Mouse (Mus musculus): Measurements from ENCODE around the gene Pqlc3.
"Not testable (repeated sequence)": the region's sequence is repeated elsewhere in the genome, so short reads cannot be mapped to it uniquely, and the experiment has no call there.

Pqlc3 gene

DNA sequence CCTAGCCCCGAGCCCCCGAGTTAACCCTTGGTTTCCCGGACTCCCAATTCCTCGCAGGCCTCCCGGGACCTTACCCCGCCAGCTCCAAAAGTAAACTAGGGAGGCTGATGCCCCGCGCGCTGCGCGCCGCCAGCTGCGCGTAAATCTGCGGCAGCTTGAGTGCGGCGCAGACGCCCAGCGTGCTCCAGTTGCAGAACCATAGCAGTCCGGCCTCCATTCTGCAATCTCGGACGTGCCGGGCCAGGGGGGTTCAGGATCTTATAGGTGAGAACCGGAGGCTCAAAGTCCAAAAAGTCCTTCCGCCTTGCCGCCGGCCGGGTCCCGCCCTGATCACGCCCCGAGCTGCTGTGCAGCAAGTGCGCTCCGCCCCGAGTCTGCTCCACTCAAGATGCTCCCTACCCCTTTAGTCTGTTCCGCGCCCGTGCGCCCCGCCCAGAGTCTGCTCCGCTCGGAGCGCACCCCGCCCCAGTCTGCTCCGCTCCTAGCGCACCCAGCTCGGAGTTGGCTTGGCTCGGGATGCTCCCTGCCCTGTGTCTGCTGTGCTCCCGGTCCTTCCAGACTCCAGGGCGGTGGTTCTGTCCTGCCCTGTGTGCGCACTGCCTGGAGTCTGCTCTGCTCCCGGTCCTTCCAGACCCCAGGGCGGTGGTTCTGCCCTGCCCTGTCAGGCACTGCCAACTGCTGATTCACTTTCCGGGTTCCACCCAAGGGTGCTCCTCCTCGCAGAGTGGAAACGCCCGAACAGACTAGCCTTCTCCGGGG is at the start of gene Pqlc3:
TSS of gene Pqlc3 (minus strand) at position 670 of the 759 bp plus-strand sequence.
- DNase-seq = peak; percentile 65

DNA sequence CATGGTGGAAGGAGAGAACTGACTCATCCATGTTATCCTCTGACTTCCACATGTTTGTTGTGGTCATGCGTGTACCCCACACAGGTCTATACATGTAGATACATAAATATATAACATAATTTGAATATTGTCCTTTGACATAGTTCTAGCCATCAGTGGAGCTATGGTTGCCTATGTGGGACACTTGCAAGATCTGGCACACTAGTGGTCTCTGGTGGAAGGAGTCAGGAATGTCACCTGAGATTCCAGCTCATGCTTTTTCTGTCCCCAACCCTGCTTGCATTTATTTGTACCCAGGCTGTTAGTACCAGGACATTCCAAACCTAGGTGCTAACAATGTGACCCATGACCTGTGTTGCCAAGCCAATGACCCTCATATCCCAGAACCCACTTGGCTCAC is 49.6 kb upstream of the Pqlc3 start:
- no peak for DNase-seq

DNA sequence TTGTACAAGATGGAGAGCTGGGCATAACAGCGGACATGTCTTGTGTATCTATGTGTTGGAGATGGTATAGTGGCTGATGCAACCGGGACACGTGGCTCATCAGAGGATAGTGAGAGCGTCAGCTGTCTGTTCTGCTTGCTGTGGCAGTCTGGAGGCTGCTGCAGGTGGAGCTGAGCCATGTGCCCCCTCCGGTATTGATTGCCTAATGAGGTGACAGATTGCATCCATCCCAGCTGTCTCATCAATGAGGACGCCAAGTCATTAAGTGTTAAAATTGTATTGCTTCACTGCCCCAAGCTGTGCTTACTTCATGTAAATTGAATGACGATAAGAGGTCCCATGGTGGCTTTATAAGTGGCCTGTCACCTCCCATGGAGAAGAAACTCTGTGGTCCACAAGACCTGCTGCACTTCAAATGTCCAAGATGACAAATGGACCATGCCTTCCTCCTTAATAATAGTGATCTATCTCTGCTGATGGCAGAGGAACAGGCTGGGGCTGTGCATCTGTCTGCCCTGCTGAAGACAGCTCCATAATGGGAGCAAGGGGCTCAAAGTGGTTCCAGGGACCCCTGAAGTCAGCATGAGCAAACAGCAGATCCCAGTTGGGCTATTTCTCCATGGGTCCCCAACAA is 48.9 kb upstream of the Pqlc3 start:
- DNase-seq = no peak

DNA sequence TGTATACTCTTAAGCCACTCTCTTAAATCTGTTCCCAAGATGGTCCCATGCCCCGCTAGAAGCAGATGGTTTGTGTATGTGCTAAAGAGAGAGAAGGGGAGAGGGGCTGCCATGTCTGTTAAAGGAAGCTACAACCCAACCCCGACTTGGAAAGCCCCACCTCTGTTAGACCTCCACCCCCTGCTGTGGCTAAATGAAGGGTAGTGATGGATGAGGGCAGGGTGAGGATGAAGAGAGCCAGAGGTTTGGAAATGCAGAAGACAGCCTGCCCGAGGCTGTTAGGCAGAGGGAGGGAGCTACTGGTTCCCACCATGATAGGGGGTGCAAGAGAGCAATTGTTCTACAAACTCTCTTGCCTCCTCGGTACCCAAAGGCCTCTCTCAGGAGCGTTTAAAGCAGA is 43.1 kb upstream of the Pqlc3 start:
- no peak for DNase-seq

DNA sequence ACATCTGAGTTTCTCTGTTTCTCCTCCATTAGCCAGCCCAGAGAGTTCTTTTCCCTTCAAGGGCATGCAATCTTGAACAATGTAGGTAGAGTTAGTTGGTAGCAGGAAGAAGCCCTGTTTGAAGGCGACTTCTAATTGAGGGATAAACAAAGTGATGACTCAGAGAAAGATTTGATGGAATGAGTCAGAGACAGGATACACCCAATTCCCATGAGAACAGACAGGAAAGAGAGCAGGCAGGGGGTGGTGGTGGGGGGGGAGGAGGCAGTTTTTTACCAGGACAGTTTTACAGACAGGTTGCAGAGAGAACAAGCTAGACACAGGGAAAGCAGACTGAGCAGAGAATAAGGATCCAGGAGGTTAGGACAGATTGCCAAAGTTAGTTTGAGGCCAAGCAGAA is 40.4 kb upstream of the Pqlc3 start:
- no peak for DNase-seq

DNA sequence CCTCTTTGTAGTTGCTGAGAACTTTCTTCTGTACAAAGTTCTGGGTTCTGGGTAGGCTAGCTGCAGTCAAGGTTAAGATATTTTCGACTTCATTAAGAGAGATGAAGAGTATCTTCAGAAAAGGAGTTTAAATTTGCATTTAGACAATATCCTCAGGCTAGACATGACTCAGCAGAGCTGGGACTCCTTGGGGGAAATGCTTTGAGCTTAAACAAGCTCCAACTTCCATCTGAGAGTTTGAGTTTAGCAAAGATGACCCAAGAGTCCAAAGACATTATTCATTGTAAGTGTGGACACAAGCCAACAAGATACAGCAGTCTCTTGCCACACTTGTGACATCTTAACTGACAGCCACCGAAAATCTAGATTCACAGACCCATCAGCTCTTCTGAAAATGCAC is 39.2 kb upstream of the Pqlc3 start:
- no peak for DNase-seq

DNA sequence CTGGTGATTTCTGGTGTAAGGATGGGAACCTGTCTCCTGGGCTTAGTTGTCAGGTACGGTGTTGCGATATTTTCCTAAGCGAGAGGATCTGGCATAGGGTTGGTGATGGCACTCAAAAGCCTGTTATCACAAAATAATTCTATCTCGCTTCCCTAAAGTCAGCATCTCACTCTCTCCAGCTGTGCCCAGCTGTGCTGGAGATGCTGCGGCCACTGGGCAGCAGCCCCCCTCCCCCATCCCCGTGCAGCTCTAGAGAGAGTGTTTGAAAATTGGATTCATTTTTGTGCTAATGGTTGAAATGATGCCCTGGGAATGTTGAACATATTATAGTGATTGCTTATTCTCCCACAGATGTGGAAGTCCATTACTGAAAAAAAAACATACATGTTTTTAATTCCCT is 38.0 kb upstream of the Pqlc3 start:
- no peak for DNase-seq

DNA sequence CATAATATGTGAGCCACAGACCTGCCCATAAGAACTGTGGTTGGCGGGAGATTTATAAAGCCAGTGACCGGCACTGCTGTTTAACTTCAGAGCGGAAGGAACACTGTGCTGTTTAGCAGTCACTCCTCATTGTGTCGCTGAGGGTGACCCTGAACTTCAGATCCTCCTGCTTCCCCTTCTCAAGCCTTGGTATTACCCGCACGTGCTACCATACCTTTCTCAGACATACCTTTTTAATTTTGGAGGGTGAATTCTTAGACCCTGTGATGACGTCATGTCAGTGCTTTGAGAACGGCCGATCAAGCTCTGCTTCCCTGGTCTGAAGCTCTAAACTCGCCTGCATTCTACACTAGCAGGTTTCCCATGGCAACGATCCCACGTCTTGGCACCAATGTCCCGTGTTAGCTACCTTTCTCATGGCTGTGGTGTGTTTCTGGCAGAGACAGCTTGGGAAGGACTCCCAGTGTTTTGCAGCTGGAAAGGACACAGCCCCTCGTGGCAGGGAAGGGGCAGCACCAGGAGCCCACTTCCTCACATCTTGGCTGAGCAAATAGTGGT is 36.9 kb upstream of the Pqlc3 start:
- DNase-seq = peak; percentile 66

DNA sequence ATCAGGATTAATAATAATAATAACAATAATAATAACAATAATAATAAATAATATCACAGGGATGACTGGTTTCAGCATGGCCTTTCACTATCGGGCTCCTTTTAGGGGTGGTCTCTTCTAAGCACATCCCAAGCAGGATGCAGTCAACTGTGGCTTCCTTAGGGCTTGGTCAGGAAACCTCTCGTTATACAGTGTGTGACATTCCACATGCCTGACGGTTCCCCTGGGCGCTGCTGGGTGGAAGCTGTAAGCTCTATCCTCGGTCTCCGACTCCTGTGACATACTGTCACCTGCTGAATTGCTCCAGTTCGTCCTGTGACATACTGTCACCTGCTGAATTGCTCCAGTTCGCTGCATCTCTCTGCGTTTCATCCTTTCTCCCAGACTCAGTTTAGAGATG is 36.3 kb upstream of the Pqlc3 start:
- DNase-seq = no peak

DNA sequence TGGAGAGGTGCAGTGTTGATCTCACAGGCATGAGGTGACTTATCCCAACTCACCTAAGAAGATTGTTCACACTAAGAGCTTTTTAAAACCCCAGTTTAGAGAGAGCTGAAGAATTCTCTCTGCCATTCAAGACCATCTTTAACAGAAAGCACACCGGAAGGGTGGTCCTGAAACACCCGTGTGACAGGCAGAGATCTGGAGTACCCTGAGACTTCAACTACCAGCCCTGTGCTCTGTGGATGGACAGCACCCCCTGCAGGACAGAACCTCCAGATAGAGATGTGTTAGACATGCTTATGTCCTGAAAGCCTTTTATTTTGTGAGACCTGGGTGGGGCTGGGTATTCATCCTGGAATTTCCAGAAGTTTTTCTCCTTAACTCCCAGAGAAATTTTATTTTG is 34.9 kb upstream of the Pqlc3 start:
- peak; percentile 53 for DNase-seq

DNA sequence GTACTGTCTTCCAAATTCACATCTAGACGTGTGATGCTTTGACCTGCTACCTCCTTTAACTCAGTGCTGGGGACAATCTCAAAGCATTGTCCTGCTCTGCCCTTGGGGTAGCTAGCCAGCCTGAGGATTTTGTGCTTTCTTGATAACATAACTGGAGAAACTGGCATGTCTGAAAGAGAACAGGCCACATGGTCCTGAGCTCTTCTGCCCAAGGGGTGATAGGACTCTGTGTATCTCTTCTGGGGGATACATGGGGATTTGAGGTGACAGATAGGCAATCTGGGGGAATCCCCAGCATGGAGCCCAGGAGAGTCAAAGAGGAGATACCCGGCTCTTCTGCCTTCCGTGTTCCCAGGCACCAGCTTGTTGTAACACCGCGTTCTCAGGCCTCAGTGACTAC is 34.5 kb upstream of the Pqlc3 start:
- DNase-seq = no peak

DNA sequence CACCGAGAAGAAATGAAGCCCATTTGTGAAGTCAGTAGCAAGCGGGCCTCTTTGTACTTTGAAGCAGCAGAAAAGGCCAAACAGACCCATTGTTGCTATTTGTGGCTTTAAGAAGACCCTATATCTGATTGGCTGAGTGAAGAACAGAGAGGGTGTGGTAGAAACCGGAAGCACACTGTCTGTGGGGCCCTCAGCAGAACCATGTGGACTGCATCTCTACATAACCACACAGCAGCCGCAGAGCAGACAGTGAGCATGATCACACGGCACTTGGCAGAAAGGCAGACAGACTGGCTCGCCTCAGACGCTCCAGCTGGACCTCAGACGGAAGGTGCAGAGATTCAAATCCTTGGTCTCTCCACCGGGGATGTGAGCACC is 33.2 kb upstream of the Pqlc3 start:
- peak; percentile 41 for DNase-seq

DNA sequence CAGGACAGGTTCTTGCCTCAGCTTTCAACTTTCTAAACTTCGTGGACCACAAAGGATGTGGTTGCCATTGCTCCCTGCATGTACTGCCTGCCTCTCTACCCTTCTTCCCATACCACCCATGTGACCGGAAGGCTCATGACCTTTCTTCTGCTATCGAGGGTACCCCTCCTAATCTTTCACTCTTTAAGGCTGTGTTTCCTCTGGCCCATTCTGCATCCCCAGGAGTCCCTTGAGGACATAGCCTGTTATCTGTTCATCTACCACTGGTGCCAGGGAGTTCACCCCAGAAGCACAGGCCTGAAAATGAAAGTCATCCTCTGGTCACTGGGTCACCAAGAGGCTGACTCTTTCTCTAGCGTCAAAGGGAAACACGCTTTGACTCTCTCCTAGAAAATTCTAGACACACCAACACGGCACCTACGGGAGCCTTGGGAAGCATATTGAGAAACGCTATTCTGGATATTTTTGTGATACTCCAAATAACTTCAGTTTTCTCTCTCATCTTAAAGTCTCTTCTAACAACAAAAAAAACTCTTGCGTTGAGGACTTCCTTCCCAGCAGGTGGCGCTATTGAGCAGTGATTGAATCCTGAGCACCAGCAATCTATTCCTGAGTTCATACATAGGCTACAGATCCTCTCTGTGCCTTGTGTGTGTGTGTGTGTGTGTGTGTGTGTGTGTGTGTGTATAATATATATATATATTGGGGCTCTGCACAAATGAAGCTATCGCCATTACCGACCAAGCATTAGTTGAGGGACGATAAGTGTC is 32.7 kb upstream of the Pqlc3 start:
- peak; percentile 94 for DNase-seq

DNA sequence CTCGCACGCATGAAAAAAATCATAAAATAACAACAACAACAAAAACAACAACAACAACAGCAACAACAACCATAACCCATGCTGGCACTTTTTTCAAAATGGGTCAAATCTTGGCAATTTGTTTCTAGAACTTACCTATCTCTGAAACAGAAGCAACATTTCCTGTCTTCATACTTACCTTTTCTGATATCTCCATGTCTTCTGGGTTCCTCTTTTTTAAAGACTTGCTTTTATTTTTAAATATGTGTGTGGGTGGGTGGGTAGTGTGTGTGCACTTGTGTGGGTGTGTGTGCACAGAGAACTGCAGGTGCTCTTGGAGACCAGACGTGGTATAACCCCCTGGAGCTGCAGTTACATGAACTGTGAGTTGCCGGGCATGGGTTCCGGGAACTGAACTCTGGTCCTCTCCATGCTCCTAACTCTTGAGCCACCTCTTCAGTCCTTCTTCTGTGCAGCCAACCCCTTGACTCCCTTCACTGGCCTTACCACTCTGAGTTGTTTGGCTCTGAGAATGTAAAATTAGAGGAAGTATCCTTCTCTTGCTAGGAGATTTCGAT is 24.4 kb upstream of the Pqlc3 start:
- DNase-seq = no peak

DNA sequence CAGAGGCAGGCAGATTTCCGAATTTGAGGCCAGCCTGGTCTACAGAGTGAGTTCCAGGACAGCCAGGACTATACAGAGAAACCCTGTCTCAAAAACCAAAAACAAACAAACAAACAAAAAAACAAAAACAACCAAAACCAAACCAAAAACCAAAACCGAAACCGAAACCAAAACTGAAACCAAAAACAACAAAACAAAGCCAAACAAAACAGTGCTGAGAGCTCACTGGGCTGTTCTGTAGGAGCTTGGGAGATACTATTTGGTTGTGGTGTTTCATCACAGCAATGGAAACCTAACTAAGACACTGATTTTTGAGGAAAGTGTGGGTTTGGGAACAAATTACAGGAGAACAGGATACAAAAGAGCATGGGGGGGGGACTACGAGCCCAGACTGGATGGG is 21.9 kb upstream of the Pqlc3 start:
- DNase-seq = no peak

DNA sequence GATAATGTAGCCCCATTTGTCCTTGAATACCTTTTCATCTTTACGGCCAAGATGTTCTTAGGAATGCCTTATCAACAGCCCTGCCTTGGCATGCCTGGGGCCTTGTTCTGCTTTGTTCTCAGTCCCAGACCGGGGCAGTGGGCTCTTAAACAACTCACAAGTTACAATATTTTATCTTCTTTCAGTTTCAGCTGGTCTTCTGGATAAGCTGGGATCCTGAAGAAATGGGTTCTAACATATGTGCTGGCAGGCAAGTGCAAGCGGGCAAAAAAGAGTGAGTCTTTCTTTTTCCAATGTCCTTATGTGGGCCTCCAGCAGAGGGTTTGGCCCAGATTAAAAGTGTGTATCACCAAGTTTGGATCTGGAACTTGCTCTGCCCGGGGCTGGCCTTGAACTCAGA is 20.9 kb upstream of the Pqlc3 start:
- not testable (repeated sequence) for DNase-seq

DNA sequence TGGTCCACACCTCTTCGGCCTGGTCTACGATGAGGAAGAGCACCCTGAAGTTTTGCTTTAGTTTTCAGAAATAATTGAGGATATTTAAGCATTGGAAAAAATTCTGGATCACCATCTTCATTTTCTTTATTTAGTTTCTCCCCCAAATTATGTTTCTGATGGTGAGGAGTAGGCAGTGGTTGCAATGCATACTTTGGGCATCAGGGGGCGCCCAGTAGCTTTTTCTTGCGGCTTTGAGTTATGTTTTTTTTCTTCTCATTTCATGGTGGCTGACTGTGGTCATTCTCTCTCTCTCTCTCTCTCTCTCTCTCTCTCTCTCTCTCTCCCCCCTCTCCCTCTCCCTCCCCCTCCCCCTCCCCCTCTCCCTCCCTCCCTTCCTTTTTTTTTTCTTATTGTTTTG is 18.3 kb upstream of the Pqlc3 start:
- peak; percentile 83 for DNase-seq

DNA sequence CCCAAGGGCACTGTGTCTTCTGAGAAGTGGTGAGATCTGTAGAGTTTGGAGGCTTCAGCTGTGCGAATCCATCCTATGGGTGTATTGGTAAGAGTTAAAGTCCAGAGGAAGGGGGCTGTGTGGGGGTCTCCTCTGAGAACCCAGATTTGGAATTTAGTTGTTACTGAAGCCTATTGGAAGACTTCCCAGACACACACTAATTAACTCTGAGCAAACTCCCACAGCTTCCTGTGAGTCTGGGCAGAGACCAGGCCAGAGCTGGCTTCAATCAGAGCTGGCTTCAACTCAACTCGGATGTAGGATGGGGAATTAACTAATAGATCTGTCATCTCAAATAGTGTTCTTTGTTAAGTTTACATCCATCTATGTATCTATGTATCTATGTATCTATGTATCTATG is 15.5 kb upstream of the Pqlc3 start:
- no peak for DNase-seq

DNA sequence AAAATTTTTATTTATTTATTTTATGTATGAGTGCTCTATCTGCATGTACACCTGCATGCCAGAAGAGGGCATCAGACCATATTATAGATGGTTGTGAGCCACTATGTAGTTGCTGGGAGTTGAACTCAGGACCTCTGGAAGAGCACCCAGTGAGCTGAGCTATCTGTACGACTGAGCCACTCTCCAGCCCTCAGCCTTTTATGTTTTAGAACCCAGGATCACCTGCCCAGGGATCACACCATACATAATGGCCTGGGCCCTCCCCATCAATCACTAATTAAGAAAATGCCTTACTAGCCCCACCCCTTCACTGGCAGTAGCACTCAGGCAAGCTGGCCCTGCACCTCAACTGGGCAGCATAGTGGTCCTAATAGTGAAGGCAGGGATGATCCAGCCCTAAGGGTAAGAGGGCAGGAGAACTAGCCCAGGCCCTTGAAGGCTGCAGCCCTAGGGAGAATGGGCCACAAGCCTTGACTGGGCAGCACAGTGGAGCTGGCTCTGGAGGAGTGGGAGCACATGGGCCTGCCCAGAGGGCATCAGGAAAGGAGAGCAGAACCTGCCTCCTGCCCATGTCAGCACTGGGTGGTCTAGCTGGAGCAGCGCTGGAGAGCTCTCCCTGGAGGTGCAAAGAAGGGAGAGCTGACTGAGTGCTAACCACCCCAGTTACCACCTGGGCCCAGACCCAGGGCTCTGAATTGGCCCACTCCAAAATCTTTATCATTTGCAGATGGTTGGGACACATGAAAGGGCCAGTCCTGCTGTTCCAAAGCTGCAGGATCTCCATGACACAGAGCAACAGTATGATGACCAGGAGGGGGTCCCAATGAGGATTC is 12.1 kb upstream of the Pqlc3 start:
- DNase-seq = no peak

DNA sequence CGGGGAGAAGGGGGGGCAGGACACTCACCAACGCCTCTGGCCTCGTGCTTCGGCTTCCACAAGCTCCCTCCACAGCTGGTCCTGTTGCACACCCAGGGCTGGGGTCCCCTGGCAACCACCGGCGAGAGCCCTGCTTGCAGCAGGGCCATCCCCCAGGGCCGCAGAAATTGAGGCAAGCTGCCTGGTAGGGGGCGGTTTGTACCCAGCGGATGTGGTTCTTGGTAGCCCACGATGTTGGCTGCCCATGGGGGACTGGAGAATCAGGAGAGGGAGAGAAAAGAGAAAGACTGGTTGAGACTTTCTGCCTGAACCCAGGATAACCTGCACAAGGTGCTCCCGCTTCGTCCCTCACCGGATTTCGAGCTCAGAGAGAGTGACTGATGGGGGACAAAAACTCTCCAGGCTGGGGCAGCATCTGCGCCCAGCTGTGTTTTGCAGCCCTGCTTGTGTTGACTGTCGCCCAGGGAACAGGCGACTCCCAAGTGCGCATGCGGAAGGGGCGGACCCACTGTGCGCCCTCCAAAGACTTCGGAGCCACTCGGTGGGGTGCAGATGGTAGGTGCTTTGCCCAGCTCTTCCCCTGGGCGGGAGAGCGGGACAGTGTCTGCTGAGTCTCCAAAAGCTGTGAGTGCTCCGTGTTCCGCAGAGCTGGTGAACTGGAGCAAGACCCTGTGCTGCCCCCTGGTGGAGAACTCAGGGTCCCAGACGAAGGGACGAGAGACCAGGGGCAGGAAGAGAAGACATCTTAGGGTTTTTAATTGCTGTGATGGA is 11.1 kb upstream of the Pqlc3 start, which contains the start of gene 2410004P03Rik:
TSS of gene 2410004P03Rik (minus strand) at position 628 of the 771 bp plus-strand sequence.
- DNase-seq = peak; percentile 80

DNA sequence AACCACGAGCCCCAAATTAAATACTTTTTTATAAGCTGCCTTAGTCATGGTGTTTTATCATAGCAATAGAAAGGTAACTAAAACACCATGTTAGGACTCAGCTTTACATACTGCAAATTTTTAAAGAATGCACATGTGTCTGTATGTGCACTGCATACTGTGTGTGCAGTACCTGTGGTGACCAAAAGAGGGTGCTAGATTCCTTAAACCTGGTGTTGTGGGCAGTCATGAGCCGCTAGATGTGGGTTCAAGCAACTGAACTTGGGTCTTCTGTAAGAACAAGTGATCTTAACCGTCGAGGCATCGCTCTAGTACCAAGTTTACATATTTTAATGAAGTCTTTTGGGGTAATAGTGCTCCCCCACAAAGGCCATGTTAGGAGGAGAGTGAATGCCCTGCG is 9.3 kb upstream of the Pqlc3 start:
- no peak for DNase-seq

DNA sequence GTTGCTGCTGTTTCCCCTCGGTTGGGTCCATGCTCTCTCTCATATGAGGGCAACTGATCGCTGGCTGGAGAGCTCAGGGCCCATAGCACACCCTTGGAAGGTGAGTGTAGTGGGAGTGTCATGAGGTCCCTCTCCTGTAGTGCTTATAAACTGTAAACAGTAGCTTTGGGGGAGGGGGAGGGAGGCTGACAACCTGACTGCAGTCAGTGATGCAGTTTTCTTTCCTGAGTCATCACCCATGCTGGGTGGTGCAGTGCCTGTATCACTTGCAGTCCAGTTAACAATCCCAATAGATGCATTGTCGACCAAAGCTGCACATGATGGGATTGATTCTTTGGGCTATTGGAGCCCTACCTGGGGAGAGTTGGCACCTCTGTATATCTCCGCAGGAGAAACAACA is 1.0 kb upstream of the Pqlc3 start:
- no peak for DNase-seq

Data from right cerebral cortex, postnatal 14 days (tissue).